Mouse (Mus musculus) liver, adult 2 months (tissue): ENCODE measurements around the gene Gm49396.

Experiments used
- CTCF ChIP-seq: fragments of 200-500 bp; IDR thresholded peaks from 2 replicates; pipeline ENCODE4 v1.5.1; 2011; ENCODE audit warnings: low read depth, low read length, control low read depth
- POLR2A ChIP-seq: fragments of 200-500 bp; IDR thresholded peaks from 2 replicates; pipeline ENCODE4 v1.6.1; 2011; ENCODE audit warnings: low read length, control low read depth; ENCODE audit not compliant: insufficient read depth; ENCODE audit errors: extremely low read depth

- TF ChIP-seq POLR2A (no peak), CTCF (no peak)
Measured at GRCm38 (mm10) chr7:30544327-30544726, 18.8 kb upstream of the Gm49396 start.
